Mouse (Mus musculus) limb, embryonic 11.5 days (tissue): ENCODE data around the gene Yaf2. TPM values are rescaled to one million over a fixed set of nuclear protein-coding genes. Genes with fewer than 3 reads are reported as not detected.
"Not testable (repeated sequence)": the region's sequence is repeated elsewhere in the genome, so short reads cannot be mapped to it uniquely, and the experiment has no call there.

Source experiments
- ATAC-seq: fragments of 200-750 bp; cut with Nextera tagmentation; 2 replicates; pipeline ENCODE4 v1.8.0; 2017; ENCODE audit warnings: low read depth; ENCODE audit not compliant: insufficient number of reproducible peaks, low FRiP score, low TSS enrichment
- DNase-seq: peaks from one replicate; pipeline ENCODE4 v3.0.0-alpha.2; 2015; ENCODE audit warnings: low spot score
- H3K27ac ChIP-seq: fragments of 300-500 bp; sonication (generic); replicated peaks from 2 replicates; pipeline ENCODE4 v1.5.1; 2014; ENCODE audit warnings: low read depth, mild to moderate bottlenecking, low read length
- H3K27me3 ChIP-seq: fragments of 300-500 bp; sonication (generic); 2 replicates; pipeline ENCODE4 v1.6.1; 2014; ENCODE audit warnings: mild to moderate bottlenecking, low read length, mixed read lengths; ENCODE audit not compliant: control insufficient read depth, insufficient read depth
- H3K36me3 ChIP-seq: fragments of 300-500 bp; sonication (generic); 2 replicates; pipeline ENCODE4 v1.6.1; 2014; ENCODE audit warnings: mild to moderate bottlenecking, low read length, moderate library complexity, mixed read lengths; ENCODE audit not compliant: control insufficient read depth, insufficient read depth
- H3K4me1 ChIP-seq: fragments of 300-500 bp; sonication (generic); 2 replicates; pipeline ENCODE4 v1.6.1; 2014; ENCODE audit warnings: low read length, mixed read lengths; ENCODE audit not compliant: control insufficient read depth, insufficient read depth
- H3K4me2 ChIP-seq: fragments of 300-500 bp; sonication (generic); 2 replicates; pipeline ENCODE4 v1.6.1; 2014; ENCODE audit warnings: low read depth, mild to moderate bottlenecking, moderate library complexity; ENCODE audit not compliant: severe bottlenecking
- H3K4me3 ChIP-seq: fragments of 300-500 bp; sonication (generic); 2 replicates; pipeline ENCODE4 v1.5.1; 2014; ENCODE audit warnings: low read depth, low read length
- H3K9ac ChIP-seq: fragments of 300-500 bp; sonication (generic); 2 replicates; pipeline ENCODE4 v1.6.1; 2014; ENCODE audit warnings: mild to moderate bottlenecking, low read length
- H3K9me3 ChIP-seq: fragments of 300-500 bp; sonication (generic); 2 replicates; pipeline ENCODE4 v1.6.1; 2016; ENCODE audit warnings: low read length; ENCODE audit not compliant: control insufficient read depth
- WGBS: fragments of 180-500 bp; shearing (Covaris S2); extraction: QIAGEN DNeasy Blood & Tissue Kit; methylation state at CpG from one replicate; pipeline ENCODE4 v1.1.7; 2014; 5-methylcytosine and 5-hydroxymethylcytosine counted together
- polyA plus RNA-seq: library from polyadenylated mRNA; unstranded; fragments of >200 nt; fragmentation: Nextera tagmentation; extraction: Ambion mirVana; gene quantifications from 2 replicates; pipeline ENCODE4 v1.2.1, GENCODE M21; 2014

The Yaf2 gene
- 99.0 and 109 TPM in 2 replicates for polyA plus RNA-seq

GRCm38 (mm10) chr15:93336925-93337761, at the start of gene Yaf2:
Yaf2 (minus strand) TSS chr15:93336935.
- Histone ChIP-seq H3K27me3 (no peaks in the 10 kb centered on the region), H3K36me3 (no peaks in the 10 kb centered on the region; the same call in 1 of the 2 replicates), H3K9ac (peak within 1 kb of the TSS; percentile 91), H3K4me3 (peak within 1 kb of the TSS; percentile 79), H3K27ac (peak within 1 kb of the TSS; percentile 92), H3K4me2 (peak within 1 kb of the TSS; percentile 81), H3K9me3 (no peaks in the 10 kb centered on the region), H3K4me1 (no peaks in the 10 kb centered on the region)
- DNase-seq = peak; percentile 87
- under 1% methylated on average over 70 of the region's 73 CpGs for WGBS
- ATAC-seq = peak; percentile 90

- Histone ChIP-seq H3K9ac (no peak overlapping the region), H3K4me2 (no peak overlapping the region), H3K27me3 (no peaks in the 10 kb centered on the region), H3K27ac (no peak overlapping the region), H3K4me3 (no peak overlapping the region), H3K9me3 (no peaks in the 10 kb centered on the region), H3K36me3 (peaks cover 2% of the 10 kb centered on the region; the same call in 1 of the 2 replicates), H3K4me1 (no peaks in the 10 kb centered on the region)
- 53% methylated on average over 5 of the region's 5 CpGs for WGBS
- DNase-seq = no peak
- no peak for ATAC-seq
Observed at GRCm38 (mm10) chr15:93381337-93381736, 44.6 kb upstream of the Yaf2 start.

- no peak for ATAC-seq
- H3K27ac ChIP-seq = no peak overlapping the region
- WGBS = 82% methylated on average over 3 of the region's 3 CpGs
- H3K4me2 ChIP-seq = no peak overlapping the region
- H3K27me3 ChIP-seq = no peaks in the 10 kb centered on the region
- H3K4me1 ChIP-seq = no peaks in the 10 kb centered on the region
- no peak overlapping the region for H3K4me3 ChIP-seq
- no peak for DNase-seq
- no peak overlapping the region for H3K9ac ChIP-seq
- no peaks in the 10 kb centered on the region for H3K9me3 ChIP-seq
- H3K36me3 ChIP-seq = no peaks in the 10 kb centered on the region
Observed at GRCm38 (mm10) chr15:93379177-93379576, 42.4 kb upstream of the Yaf2 start.

GRCm38 (mm10) chr15:93375696-93376095, 39.0 kb upstream of the Yaf2 start:
- no peaks in the 10 kb centered on the region for H3K4me1 ChIP-seq
- ATAC-seq = no peak
- 90% methylated on average over 5 of the region's 5 CpGs for WGBS
- no peaks in the 10 kb centered on the region for H3K36me3 ChIP-seq
- no peak for DNase-seq
- no peak overlapping the region for H3K9ac ChIP-seq
- no peaks in the 10 kb centered on the region for H3K27me3 ChIP-seq
- H3K4me2 ChIP-seq = no peak overlapping the region
- no peak overlapping the region for H3K4me3 ChIP-seq
- H3K27ac ChIP-seq = no peak overlapping the region
- H3K9me3 ChIP-seq = no peaks in the 10 kb centered on the region

- H3K27me3 ChIP-seq, H3K9me3 ChIP-seq, DNase-seq, H3K9ac ChIP-seq, H3K27ac ChIP-seq, ATAC-seq, H3K4me1 ChIP-seq, H3K4me2 ChIP-seq, H3K36me3 ChIP-seq, H3K4me3 ChIP-seq: not testable (repeated sequence)
Observed at GRCm38 (mm10) chr15:93372525-93373119, 35.9 kb upstream of the Yaf2 start.

- WGBS = 95% methylated on average over 2 of the region's 2 CpGs
- H3K9ac ChIP-seq = no peak overlapping the region
- H3K4me3 ChIP-seq = no peak overlapping the region
- H3K9me3 ChIP-seq = no peaks in the 10 kb centered on the region
- no peak overlapping the region for H3K4me2 ChIP-seq
- no peak for DNase-seq
- H3K36me3 ChIP-seq = no peaks in the 10 kb centered on the region
- no peaks in the 10 kb centered on the region for H3K4me1 ChIP-seq
- H3K27me3 ChIP-seq = no peaks in the 10 kb centered on the region
- no peak for ATAC-seq
- no peak overlapping the region for H3K27ac ChIP-seq
Observed at GRCm38 (mm10) chr15:93371838-93372237, 35.1 kb upstream of the Yaf2 start.

- H3K4me3 ChIP-seq = no peak overlapping the region
- DNase-seq (no peak), ATAC-seq (no peak)
- WGBS = 53% methylated on average over 9 of the region's 9 CpGs
- H3K4me1 ChIP-seq = no peaks in the 10 kb centered on the region
- no peaks in the 10 kb centered on the region for H3K9me3 ChIP-seq
- H3K4me2 ChIP-seq = no peak overlapping the region
- H3K36me3 ChIP-seq = no peaks in the 10 kb centered on the region
- H3K9ac ChIP-seq = no peak overlapping the region
- no peak overlapping the region for H3K27ac ChIP-seq
- H3K27me3 ChIP-seq = no peaks in the 10 kb centered on the region
Observed at GRCm38 (mm10) chr15:93368558-93368957, 31.8 kb upstream of the Yaf2 start.

GRCm38 (mm10) chr15:93365561-93365960, 28.8 kb upstream of the Yaf2 start:
- H3K4me2 ChIP-seq = no peak overlapping the region

More at GRCm38 (mm10) chr15:93365561-93365960, 28.8 kb upstream of the Yaf2 start:
- Histone ChIP-seq H3K9ac (no peak overlapping the region), H3K27ac (no peak overlapping the region), H3K36me3 (no peaks in the 10 kb centered on the region), H3K4me3 (no peak overlapping the region), H3K9me3 (no peaks in the 10 kb centered on the region), H3K27me3 (no peaks in the 10 kb centered on the region), H3K4me1 (no peaks in the 10 kb centered on the region)
- no peak for DNase-seq
- 87% methylated on average over 6 of the region's 6 CpGs for WGBS
- no peak for ATAC-seq
